ENCODE assay signal across 8 mouse cellular contexts in the genomic region with DNA sequence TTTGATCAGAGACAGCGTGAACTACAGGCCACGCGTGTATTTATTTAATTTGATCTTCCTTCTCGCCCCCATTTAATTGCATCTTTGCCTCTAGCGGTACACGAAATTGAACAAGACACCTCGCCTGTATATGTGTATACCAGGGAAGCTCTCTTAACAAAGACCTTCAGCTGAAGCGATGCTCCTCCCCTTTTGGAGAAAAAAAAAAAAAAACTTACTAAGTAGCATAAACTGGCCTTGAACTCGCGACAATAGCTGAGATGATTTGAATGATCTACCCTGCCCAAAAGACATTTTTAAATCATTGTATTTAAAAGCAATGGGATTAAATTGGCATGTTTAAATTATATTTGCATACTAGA. TPM values are rescaled to one million over a fixed set of nuclear protein-coding genes. Genes with fewer than 3 reads are reported as not detected.
DNase-seq lines count a peak whose midpoint lies in the region; ATAC-seq and TF ChIP-seq lines count a peak whose summit lies in the region.

No protein-coding gene starts in this region.

- no peaks in the 10 kb centered on the region for H3K27me3 ChIP-seq in heart, embryonic 14.5 days (ENCODE audit: control insufficient read depth, insufficient read depth, low read length)
- no peaks in the 10 kb centered on the region for H3K27me3 ChIP-seq in Patski
- H3K27me3 ChIP-seq in hindbrain, embryonic 11.5 days (ENCODE audit: control insufficient read depth, insufficient read depth, low read length): no peaks in the 10 kb centered on the region

- H3K4me2 ChIP-seq in heart, embryonic 14.5 days (ENCODE audit: low read length): peak overlapping the region; percentile 66
- H3K4me2 ChIP-seq in hindbrain, embryonic 11.5 days (replicated peaks; ENCODE audit: low read depth, low read length): peak overlapping the region; percentile 41; the same call in 1 of the 2 replicates

- CTCF ChIA-PET in Patski (lab: Charles Lee): interaction anchor here (1.3 to 1.5 kb wide), 2 partner anchors 10 to 18 kb away, joined by 3 to 7 read pairs; no protein-coding TSS in a partner anchor

- in situ Hi-C loops in Patski (cut with MboI; ENCODE audit: low pct_unique_long_range_greater_than_20kb): no loop called here

- no peak for DNase-seq in heart, adult 18-20 months
- DNase-seq in Patski (ENCODE audit: low read depth, low spot score) (no peak), adipocyte (ENCODE audit: low spot score) (no peak)
- no peak for DNase-seq in hindbrain, embryonic 11.5 days (ENCODE audit: low spot score)
- no peak for DNase-seq in ovary, postnatal 10 days (ENCODE audit: low spot score)
- DNase-seq in retina, postnatal 1 day: no peak

- peak overlapping the region; percentile 68 for H3K9ac ChIP-seq in heart, embryonic 14.5 days (ENCODE audit: low read length)
- peak overlapping the region; percentile 34; the same call in 1 of the 2 replicates for H3K9ac ChIP-seq in hindbrain, embryonic 11.5 days (ENCODE audit: low read depth, low read length)

- no peaks in the 10 kb centered on the region for H3K9me3 ChIP-seq in heart, embryonic 14.5 days (ENCODE audit: control insufficient read depth, low read length)
- no peaks in the 10 kb centered on the region for H3K9me3 ChIP-seq in hindbrain, embryonic 11.5 days (ENCODE audit: control insufficient read depth, low read length)

- no peak for TF ChIP-seq CTCF in Patski (IDR thresholded peaks at IDR 0.05)

- peak overlapping the region; percentile 88 to 96 for H3K27ac ChIP-seq in heart, embryonic 14.5 days (replicated peaks in 1 of 2; ENCODE audit: control insufficient read depth in 1 of 2, insufficient read depth in 1 of 2, low read depth in 2 of 2, low read length in 2 of 2)
- H3K27ac ChIP-seq in hindbrain, embryonic 11.5 days (ENCODE audit: low read depth, low read length): peak overlapping the region; percentile 92

- peaks cover 33% of the 10 kb centered on the region for H3K36me3 ChIP-seq in heart, embryonic 14.5 days (ENCODE audit: control insufficient read depth, insufficient read depth, low read length)
- no peaks in the 10 kb centered on the region; the same call in 1 of the 2 replicates for H3K36me3 ChIP-seq in hindbrain, embryonic 11.5 days (ENCODE audit: control insufficient read depth, insufficient read depth, low read length)

- peak overlapping the region; percentile 64 to 83 for H3K4me3 ChIP-seq in heart, embryonic 14.5 days (ENCODE audit: control insufficient read depth in 1 of 2, insufficient read depth in 1 of 2, low read depth in 1 of 2, low read length in 2 of 2)
- peak overlapping the region; percentile 74 for H3K4me3 ChIP-seq in hindbrain, embryonic 11.5 days (ENCODE audit: low read depth, low read length)

- peak; percentile 14; the same call in 1 of the 2 replicates for ATAC-seq in heart, embryonic 14.5 days (ENCODE audit: insufficient number of reproducible peaks, insufficient read depth, low FRiP score, low read depth)
- peak; percentile 9 for ATAC-seq in Patski
- ATAC-seq in hindbrain, embryonic 11.5 days (ENCODE audit: low FRiP score): peak; percentile 70
- peak; percentile 38; the same call in 1 of the 2 replicates for ATAC-seq in megakaryocyte-erythroid progenitor cell, adult 5-6 weeks (replicated peaks; ENCODE audit: low FRiP score, low TSS enrichment, poor library complexity, severe bottlenecking)

- POLR2A ChIA-PET in Patski (lab: Charles Lee): interaction anchor here (0.9 to 1.0 kb wide), 2 partner anchors 10 to 29 kb away, joined by 4 read pairs; a partner anchor contains a TSS

- WGBS in heart, embryonic 14.5 days: under 1% methylated on average over 10 of the region's 10 CpGs
- WGBS in hindbrain, embryonic 11.5 days: 1% methylated on average over 10 of the region's 10 CpGs

- H3K4me1 ChIP-seq in heart, embryonic 14.5 days (ENCODE audit: control insufficient read depth in 2 of 2, insufficient read depth in 2 of 2, low read length in 2 of 2): peaks cover 6 to 14% of the 10 kb centered on the region in 2 experiments
- H3K4me1 ChIP-seq in hindbrain, embryonic 11.5 days (replicated peaks; ENCODE audit: control insufficient read depth, insufficient read depth, low read length): no peaks in the 10 kb centered on the region

RNA-seq across cellular contexts. Expression of a gene that starts 0.4 kb away (rescaled TPM):
- 327 and 338 TPM in 2 replicates for polyA plus RNA-seq in heart, embryonic 14.5 days (2014; fragmentation: Nextera tagmentation; extraction: Ambion mirVana)
- 100 to 1,000 TPM; 156 to 162 TPM for total RNA-seq in heart, adult 18-20 months (2021)
- 305 TPM for polyA plus RNA-seq in Patski (2021)
- 522 and 525 TPM in 2 replicates for polyA plus RNA-seq in hindbrain, embryonic 11.5 days (2014; fragmentation: Nextera tagmentation; extraction: Ambion mirVana)
- 338 and 413 TPM in 2 replicates for total RNA-seq in megakaryocyte-erythroid progenitor cell, adult 5-6 weeks (2014; fragmentation: Nextera tagmentation)
- total RNA-seq in megakaryocyte-erythroid progenitor cell, adult 5-6 weeks (2017): 279 and 302 TPM in 2 replicates

RNA-seq across cellular contexts. Expression of a gene that starts 28.3 kb away (rescaled TPM):
- polyA plus RNA-seq in heart, embryonic 14.5 days (2014; fragmentation: Nextera tagmentation; extraction: Ambion mirVana): 30.1 and 34.7 TPM in 2 replicates
- total RNA-seq in heart, adult 18-20 months (2021): 10 to 100 TPM; 28.8 to 31.7 TPM
- 38.1 TPM for polyA plus RNA-seq in Patski (2021)
- polyA plus RNA-seq in hindbrain, embryonic 11.5 days (2014; fragmentation: Nextera tagmentation; extraction: Ambion mirVana): 56.8 and 61.5 TPM in 2 replicates
- 7.6 and 10.4 TPM in 2 replicates for total RNA-seq in megakaryocyte-erythroid progenitor cell, adult 5-6 weeks (2014; fragmentation: Nextera tagmentation)
- total RNA-seq in megakaryocyte-erythroid progenitor cell, adult 5-6 weeks (2017): 15.4 and 22.2 TPM in 2 replicates

RNA-seq across cellular contexts. Expression of a gene that starts 42.3 kb away (rescaled TPM):
- 11.2 and 12.4 TPM in 2 replicates for polyA plus RNA-seq in heart, embryonic 14.5 days (2014; fragmentation: Nextera tagmentation; extraction: Ambion mirVana)
- total RNA-seq in heart, adult 18-20 months (2021): 10 to 100 TPM in 1 of 2 experiments, 1 to 10 TPM in 1; 8.6 to 12.1 TPM
- polyA plus RNA-seq in Patski (2021): 42.8 TPM
- 22.2 and 28.8 TPM in 2 replicates for polyA plus RNA-seq in hindbrain, embryonic 11.5 days (2014; fragmentation: Nextera tagmentation; extraction: Ambion mirVana)
- 39.0 and 40.9 TPM in 2 replicates for total RNA-seq in megakaryocyte-erythroid progenitor cell, adult 5-6 weeks (2014; fragmentation: Nextera tagmentation)
- total RNA-seq in megakaryocyte-erythroid progenitor cell, adult 5-6 weeks (2017): 15.8 and 18.4 TPM in 2 replicates

Comparison
In these comparisons a context has a peak if more than half of its experiments do, and no peak if none do; other contexts are left out.
1. ATAC-seq: peak in every context shown above with its lines; median percentile 70 in hindbrain, embryonic 11.5 days; 38 in megakaryocyte-erythroid progenitor cell, adult 5-6 weeks; 14 in heart, embryonic 14.5 days; 9 in Patski.